Mouse (Mus musculus) embryo, embryonic 10 days (tissue): ENCODE data around the gene Dcst1.
A peak's percentile ranks its signal among the peaks of the same experiment; 100 is the strongest.

Experiments
- DNase-seq: peaks from one replicate; pipeline ENCODE4 v3.0.0-alpha.2; 2015; ENCODE audit warnings: low spot score

The Dcst1 gene

GRCm38 (mm10) chr3:89388134-89388881 is 23.3 kb upstream of the Dcst1 start:
- no peak for DNase-seq

- DNase-seq: no peak
Measured at GRCm38 (mm10) chr3:89387632-89388031, 22.6 kb upstream of the Dcst1 start.

GRCm38 (mm10) chr3:89386438-89387420 is 21.7 kb upstream of the Dcst1 start:
- DNase-seq: no peak

GRCm38 (mm10) chr3:89385451-89385850 is 20.4 kb upstream of the Dcst1 start:
- no peak for DNase-seq

- DNase-seq: no peak
Measured at GRCm38 (mm10) chr3:89384331-89385076, 19.5 kb upstream of the Dcst1 start.

- DNase-seq: no peak
Measured at GRCm38 (mm10) chr3:89383651-89384255, 18.7 kb upstream of the Dcst1 start.

- DNase-seq: no peak
Measured at GRCm38 (mm10) chr3:89382950-89383349, 17.9 kb upstream of the Dcst1 start.

GRCm38 (mm10) chr3:89382033-89382882 is 17.2 kb upstream of the Dcst1 start:
- no peak for DNase-seq

GRCm38 (mm10) chr3:89381233-89381632 is 16.2 kb upstream of the Dcst1 start:
- no peak for DNase-seq

GRCm38 (mm10) chr3:89380711-89381110 is 15.7 kb upstream of the Dcst1 start:
- DNase-seq: no peak

GRCm38 (mm10) chr3:89380291-89380690 is 15.2 kb upstream of the Dcst1 start:
- DNase-seq: no peak

GRCm38 (mm10) chr3:89379388-89380131 is 14.5 kb upstream of the Dcst1 start:
- DNase-seq: no peak

GRCm38 (mm10) chr3:89378394-89379067 is 13.5 kb upstream of the Dcst1 start:
- peak; percentile 87 for DNase-seq

- DNase-seq: no peak
Measured at GRCm38 (mm10) chr3:89377831-89378230, 12.8 kb upstream of the Dcst1 start.

- DNase-seq: no peak
Measured at GRCm38 (mm10) chr3:89373581-89374231, 8.7 kb upstream of the Dcst1 start.

GRCm38 (mm10) chr3:89367338-89367737 is 2.3 kb upstream of the Dcst1 start:
- DNase-seq: no peak

GRCm38 (mm10) chr3:89365486-89366414 is 697 bp upstream of the Dcst1 start:
- DNase-seq: no peak

GRCm38 (mm10) chr3:89364631-89365030 is 422 bp downstream of the Dcst1 start:
- DNase-seq: no peak
